Mouse (Mus musculus) layer of hippocampus, adult 18-20 months (tissue): ENCODE results near the gene Cnpy2. TPM values are rescaled to one million over a fixed set of nuclear protein-coding genes. Genes with fewer than 3 reads are reported as not detected.

Source experiments
- DNase-seq, 2 experiments: peaks; one replicate each; pipeline ENCODE4 v3.0.0; 2022; ENCODE audit warnings: low spot score in 2 of 2
- total RNA-seq, 2 experiments: library from RNA; stranded (reverse); gene quantifications; 2 replicates each; pipeline ENCODE4 v1.2.3; 2021

Gene Cnpy2
- total RNA-seq, 2 experiments from 2014 or later: 79.5 to 88.1 TPM

DNA sequence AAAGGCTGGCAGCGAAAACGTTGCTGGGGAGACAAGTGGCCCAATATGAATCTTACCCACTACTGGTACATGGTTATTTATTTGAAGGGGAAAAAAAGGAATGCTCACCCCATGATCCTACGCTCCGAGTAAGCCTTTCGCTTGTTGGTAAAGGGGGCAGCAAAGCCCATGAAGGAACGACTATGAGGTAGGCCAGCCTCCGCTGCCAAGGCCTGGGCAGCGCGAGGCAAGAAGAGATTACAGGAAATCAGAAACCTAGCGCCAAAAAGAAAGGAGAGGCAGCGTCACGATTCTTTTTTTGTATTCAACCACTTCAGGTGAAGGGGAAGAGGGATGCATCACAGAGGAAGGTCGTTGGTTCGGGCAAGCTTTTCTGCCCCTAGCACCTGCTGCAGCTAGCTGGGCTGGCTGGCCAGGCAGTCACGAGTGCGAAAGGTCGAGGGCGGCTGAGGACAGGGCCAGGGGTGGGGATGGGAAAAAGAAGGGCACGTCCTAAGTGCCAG is 45.7 kb downstream of the Cnpy2 start:
- DNase-seq: no peak

DNA sequence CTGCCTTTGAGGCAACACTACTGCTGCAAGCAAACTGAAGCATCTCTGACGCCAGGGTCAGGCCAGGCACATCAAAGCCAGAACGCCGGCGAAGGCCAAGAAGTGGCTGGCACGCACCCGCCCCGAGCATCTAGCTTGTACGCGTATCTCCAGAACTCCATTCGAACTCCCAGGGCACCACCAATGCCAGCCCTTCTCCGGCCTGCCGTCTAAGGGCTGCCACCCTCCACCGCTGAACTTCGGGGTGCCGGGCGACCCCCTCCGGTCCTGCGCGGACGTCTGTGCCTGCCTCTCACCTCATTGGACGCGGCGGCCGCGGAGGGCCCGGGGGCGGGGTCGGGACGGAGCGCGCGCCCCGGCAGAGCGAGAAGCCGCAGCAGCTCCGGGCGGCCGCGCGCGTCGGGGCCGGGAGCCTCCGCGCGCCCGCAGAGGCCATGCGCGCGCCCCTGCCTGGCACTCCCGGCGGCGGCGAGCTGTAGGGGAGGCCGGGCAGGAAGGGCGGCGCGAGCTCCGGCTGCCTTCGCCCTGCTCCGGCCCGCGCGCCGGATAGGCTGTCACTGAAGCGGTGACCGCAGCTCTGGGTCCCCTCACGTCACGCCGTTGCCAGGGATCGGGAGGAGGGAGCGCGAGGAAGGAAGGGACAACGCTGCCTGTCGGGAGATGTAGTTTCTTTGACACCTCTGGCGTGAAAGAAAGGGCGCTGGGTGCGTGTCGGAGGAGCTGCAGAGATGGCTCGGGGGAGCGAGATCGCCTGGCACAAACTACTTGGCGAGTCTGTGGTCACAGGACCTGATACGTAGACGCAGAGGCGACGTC is 46.4 kb downstream of the Cnpy2 start, which contains the start of gene Coq10a:
TSS of gene Coq10a (minus strand) at position 596 of the 816 bp plus-strand sequence.
- DNase-seq: peak; percentile 93

DNA sequence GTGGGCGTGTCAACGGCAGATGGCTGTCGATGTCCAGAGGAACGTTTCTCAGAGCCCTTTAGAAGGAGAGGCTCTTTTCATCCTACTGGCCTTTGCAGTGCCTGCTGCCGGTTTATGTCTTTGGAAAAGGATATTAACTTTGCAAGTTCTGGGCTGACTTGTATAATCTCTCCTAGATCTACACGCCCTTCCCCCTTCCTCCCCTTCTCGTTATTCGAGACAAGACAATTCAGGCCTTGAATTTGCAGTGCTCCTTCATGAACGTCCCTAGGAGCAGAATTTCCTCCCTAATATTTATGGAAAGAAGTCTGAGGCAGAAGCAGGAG is 46.9 kb downstream of the Cnpy2 start:
- no peak for DNase-seq

DNA sequence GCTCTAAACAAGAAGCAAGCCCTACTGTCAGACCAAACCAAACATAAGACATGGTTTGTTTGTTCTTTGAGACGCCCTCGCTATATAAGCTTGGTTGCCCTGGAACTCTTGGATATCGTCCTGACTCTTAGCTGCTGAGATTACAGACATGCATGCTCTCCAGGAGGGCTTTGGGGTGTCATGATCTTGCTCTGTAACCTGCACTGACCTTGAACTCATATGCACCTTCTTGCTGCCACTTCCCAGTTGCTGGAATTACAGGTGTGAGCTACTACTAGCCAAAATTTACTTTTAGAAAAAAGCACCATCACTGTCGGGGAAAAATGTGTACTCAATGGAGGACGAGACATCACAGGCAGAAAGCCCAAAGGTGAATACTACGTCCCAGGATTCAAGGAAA is 47.3 kb downstream of the Cnpy2 start:
- DNase-seq: no peak

DNA sequence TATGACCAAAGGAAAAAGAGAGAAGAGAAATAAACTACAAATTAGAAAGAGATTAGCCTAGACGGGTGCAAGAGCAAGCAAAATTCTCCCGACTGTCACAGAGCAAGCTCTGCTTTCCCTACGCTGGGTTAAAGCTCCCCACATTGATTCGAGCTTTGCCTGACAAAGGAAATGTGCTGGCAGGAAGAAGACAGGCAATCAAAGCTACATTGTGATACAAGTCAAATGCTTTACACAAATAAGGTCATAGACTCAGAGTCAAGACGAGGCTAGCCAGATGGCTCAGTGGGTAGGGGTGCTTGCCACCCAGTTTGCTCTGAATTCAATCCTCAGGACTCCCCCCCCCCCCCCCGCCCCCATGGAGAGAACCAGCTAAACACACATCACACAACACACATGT is 47.8 kb downstream of the Cnpy2 start:
- no peak for DNase-seq

DNA sequence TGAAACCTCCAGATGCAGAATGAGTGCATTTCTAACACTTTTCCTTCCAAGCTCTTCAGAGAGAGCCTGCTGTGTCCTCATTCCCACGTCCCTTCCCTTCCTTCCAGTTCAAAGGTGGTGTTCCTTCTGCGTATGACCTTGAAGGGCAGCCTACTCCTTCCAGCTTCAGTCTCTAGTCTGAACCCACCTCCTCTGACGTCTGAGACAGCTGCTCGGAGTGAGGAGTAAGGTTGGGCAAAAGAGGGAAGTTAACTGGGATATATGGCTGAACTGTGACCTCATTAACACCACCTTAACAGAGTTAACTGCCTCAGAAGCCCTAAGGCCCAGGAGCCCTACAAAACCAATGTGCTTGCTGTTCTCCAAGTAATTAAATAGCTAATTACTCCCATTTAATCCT is 48.3 kb downstream of the Cnpy2 start:
- DNase-seq: no peak

DNA sequence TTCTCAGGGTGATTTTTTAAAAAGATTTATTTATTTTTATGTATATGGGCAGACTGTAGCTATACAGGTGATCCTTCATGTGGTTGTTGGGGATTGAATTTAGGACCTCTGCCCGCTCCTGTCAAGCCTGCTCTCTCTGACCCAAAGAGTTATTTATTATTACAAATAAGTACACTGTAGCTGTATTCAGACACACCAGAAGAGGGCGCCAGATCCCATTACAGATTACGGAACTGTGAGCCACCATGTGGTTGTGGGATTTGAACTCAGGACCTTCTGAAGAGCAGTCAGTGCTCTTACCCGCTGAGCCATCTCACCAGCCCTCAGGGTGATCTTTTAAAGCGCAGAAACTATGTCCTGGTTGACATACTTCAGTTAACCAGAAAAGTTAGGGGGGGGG is 49.9 kb downstream of the Cnpy2 start:
- DNase-seq: no peak

DNA sequence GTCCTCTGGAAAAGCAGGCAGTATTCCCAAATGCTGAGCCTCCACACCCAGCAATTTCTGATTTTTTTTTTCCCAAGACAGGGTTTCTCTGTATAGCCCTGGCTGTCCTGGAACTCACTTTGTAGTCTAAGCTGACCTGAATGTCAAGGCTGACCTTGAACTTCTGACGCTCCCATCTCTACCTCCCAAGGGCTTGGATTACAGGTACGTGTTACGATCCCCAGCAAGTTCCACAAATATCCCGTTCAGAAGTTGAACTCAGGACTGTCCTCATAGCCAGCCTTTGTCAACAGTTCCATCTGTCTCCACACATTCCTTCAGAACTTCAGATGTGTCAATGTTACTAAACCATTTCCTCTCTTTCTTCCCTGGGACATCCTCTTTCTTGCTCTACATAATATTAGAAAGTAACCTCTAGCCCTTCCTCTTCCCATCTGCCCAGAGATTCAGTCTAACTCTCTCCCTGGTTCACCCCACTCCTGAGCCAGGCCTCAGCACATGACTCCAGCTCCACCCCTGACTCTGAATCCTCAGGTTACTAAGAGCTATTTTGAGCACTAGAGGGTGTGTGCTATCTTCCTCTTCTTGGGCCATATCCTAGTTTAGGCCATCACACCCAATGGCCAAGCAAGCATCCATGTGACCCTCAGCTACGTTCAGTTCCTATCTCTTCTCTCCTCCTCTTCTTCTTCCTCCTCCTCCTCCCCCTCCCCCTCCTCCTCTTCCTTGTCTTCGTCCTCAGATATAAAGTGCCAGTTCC is 50.9 kb downstream of the Cnpy2 start:
- DNase-seq: no peak

DNA sequence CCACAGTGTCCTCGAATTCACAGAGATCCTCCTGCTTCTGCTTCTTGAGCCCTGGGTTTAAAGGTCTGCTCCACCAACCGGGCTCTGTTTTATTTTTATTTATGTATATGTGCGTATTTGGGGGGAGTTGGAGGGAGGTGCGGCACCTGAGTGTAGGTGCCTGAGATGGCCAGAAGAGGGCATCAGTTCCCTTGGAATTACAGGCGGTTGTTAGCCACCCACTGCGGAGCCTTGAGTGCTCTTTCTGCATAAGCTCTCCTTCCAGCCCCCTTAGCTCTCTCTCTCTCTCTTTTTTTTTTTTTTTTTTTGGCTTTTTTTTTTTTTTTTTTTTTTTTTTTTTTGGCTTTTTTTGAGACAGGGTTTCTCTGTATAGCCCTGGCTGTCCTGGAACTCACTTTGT is 52.1 kb downstream of the Cnpy2 start:
- no peak for DNase-seq

DNA sequence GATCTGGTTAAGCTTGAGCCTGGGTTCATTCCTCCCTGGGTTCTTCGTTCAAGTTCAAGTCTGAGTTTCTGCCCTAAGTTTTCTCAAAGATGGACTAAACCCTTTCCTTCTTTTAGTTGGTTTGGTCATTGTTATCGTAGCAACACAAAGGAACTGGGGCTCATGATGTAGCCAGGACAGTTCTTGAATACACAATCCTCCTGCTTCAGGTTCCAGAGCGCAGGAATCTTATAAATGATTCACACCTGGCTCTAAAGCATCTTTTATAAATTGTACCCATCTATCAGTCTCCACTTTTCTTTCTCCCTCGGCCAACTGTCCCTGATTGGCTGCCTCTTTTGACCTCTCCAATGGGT is 53.8 kb downstream of the Cnpy2 start:
- DNase-seq: no peak

DNA sequence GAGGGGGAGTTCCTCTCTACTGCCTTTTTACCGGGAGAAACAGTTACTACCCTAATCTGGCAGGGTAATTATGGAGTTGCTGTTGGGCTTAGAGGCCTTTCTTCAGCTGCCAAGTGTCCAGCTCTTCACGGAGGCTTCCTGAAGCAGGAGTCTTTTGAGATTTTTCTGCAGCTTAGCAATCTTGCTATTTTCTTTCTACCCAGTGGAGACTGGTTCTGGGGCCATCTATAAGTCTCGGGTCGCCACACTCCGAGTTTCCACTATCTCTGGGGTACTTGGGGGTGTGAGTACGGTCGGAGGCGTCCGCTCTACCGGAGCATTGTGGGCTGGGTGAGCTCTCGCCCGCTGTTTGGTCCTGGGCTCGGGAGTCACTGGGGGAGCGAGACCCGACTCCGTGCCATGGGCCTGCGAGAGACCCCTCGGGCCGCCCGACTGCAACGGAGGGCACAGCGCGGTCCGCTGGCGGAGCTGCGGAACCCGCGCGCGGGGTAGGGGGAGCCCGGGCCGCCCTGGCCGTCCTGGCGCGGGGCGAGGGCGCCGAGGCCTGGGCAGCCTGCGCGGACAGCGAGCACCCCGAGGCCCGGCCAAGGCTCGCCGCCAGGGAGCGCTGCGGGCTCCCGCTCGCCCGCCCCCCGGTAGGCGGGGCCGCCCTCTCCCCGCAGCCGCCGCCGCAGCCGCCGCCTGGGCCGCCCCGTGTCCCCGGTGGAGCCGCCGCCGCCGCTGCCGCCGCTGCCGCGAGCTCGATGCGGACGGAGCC is 54.4 kb downstream of the Cnpy2 start, which contains the start of gene Ankrd52:
TSS of gene Ankrd52 (plus strand) at position 661 of the 757 bp plus-strand sequence.
- DNase-seq: peak; percentile 67 to 81

Other genes starting within 250 kb of the Cnpy2 start
- 1,000 to 10,000 TPM; 1,726 to 1,851 TPM for gene Atp5b, start 239.2 kb upstream of the Cnpy2 start, total RNA-seq
- 10 to 100 TPM; 39.6 to 41.9 TPM for gene Baz2a, start 230.9 kb upstream of the Cnpy2 start, total RNA-seq
- 10 to 100 TPM; 12.9 to 15.3 TPM for gene Rbms2, start 142.2 kb upstream of the Cnpy2 start, total RNA-seq
- gene Gls2, start 128.0 kb upstream of the Cnpy2 start, total RNA-seq: 10 to 100 TPM; 19.6 to 19.7 TPM
- gene Spryd4, start 110.7 kb upstream of the Cnpy2 start, total RNA-seq: 10 to 100 TPM; 10.1 to 10.2 TPM
- not detected for gene Mip, start 96.6 kb upstream of the Cnpy2 start, total RNA-seq
- gene Timeless, start 90.4 kb upstream of the Cnpy2 start, total RNA-seq: 1 to 10 TPM; 4.1 to 4.6 TPM
- gene Apon, start 68.4 kb upstream of the Cnpy2 start, total RNA-seq: not detected
- gene Apof, start 53.8 kb upstream of the Cnpy2 start, total RNA-seq: not detected
- 10 to 100 TPM; 32.0 to 32.1 TPM for gene Stat2, start 51.9 kb upstream of the Cnpy2 start, total RNA-seq
- gene Il23a, start 23.7 kb upstream of the Cnpy2 start, total RNA-seq: not detected
- 10 to 100 TPM; 12.9 to 13.2 TPM for gene Pan2, start 19.1 kb upstream of the Cnpy2 start, total RNA-seq
- 100 to 1,000 TPM; 227 to 229 TPM for gene Cs, start 15.3 kb downstream of the Cnpy2 start, total RNA-seq
- 10 to 100 TPM; 49.5 to 49.7 TPM for gene Coq10a, start 46.5 kb downstream of the Cnpy2 start, total RNA-seq
- 10 to 100 TPM; 45.4 to 49.6 TPM for gene Ankrd52, start 54.7 kb downstream of the Cnpy2 start, total RNA-seq
- gene Slc39a5, start 78.8 kb downstream of the Cnpy2 start, total RNA-seq: under 1 TPM in 1 of 2 experiments, not detected in 1; 0.37 TPM
- gene Nabp2, start 89.0 kb downstream of the Cnpy2 start, total RNA-seq: 10 to 100 TPM; 96.5 to 98.5 TPM
- 10 to 100 TPM; 74.0 to 76.8 TPM for gene Rnf41, start 89.2 kb downstream of the Cnpy2 start, total RNA-seq
- 100 to 1,000 TPM; 242 to 261 TPM for gene Smarcc2, start 136.8 kb downstream of the Cnpy2 start, total RNA-seq
- 100 to 1,000 TPM; 526 to 539 TPM for gene Myl6, start 171.7 kb downstream of the Cnpy2 start, total RNA-seq
- gene Myl6b, start 176.2 kb downstream of the Cnpy2 start, total RNA-seq: 10 to 100 TPM; 20.7 to 21.2 TPM
- 1 to 10 TPM; 6.2 to 6.3 TPM for gene Esyt1, start 203.4 kb downstream of the Cnpy2 start, total RNA-seq
- 10 to 100 TPM; 13.6 to 15.6 TPM for gene Zc3h10, start 225.3 kb downstream of the Cnpy2 start, total RNA-seq
- 1,000 to 10,000 TPM; 1,532 to 1,582 TPM for gene Rpl41, start 226.8 kb downstream of the Cnpy2 start, total RNA-seq
- 10 to 100 TPM; 60.4 to 61.7 TPM for gene Pa2g4, start 243.5 kb downstream of the Cnpy2 start, total RNA-seq